In the genomic region with DNA sequence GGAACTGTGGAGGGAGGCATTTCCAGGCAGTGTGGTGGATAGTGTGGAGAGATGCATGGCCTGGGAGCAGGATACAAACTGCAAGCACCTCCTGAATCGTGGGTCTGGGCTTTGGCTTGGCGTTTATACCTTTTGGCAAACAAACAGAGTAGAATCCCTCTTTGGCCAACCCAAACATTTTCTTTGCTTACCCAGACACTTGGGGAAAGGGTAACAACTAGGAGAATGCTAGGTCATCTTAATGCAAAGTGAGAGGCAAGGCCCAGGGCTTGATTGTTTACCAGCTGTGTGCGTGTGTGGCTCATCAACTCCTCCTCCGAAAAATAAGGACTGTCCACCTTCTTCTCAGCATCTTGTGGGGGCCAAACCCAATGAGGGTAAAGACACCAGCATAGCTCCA, we compare ENCODE assay signal across 33 mouse cellular contexts.
"Had no signal": no experiment of that assay in that cellular context is flagged by ENCODE, and none has a peak within 500 bp of the region (broad histone marks: within the 10 kb centered on the region; RNA-seq: fewer than 3 reads in every experiment).

No protein-coding gene starts in this region.

- H3K9me3 ChIP-seq: heart, embryonic 10.5 days; heart, embryonic 12.5 days; heart, embryonic 13.5 days; heart, embryonic 15.5 days; hindbrain, embryonic 10.5 days; hindbrain, embryonic 12.5 days; hindbrain, embryonic 13.5 days; hindbrain, embryonic 15.5 days; intestine, embryonic 15.5 days; kidney, embryonic 15.5 days had no signal

- H3K36me3 ChIP-seq: heart, embryonic 10.5 days; heart, embryonic 12.5 days; heart, embryonic 13.5 days; heart, embryonic 15.5 days; hindbrain, embryonic 10.5 days; hindbrain, embryonic 12.5 days; hindbrain, embryonic 13.5 days; hindbrain, embryonic 15.5 days; intestine, embryonic 15.5 days; kidney, embryonic 15.5 days had no signal

- H3K9ac ChIP-seq: heart, embryonic 12.5 days; heart, embryonic 13.5 days; heart, embryonic 15.5 days; hindbrain, embryonic 12.5 days; hindbrain, embryonic 13.5 days; hindbrain, embryonic 14.5 days; hindbrain, embryonic 15.5 days; intestine, embryonic 15.5 days; kidney, embryonic 15.5 days had no signal

- DNase-seq: heart, postnatal 10 days; heart, postnatal 14 days; heart, postnatal 36 days; heart, postnatal 4 days; kidney, adult 11 months; kidney, adult 18-20 months; kidney, adult 8-10 months; kidney, adult 9 months; kidney, postnatal 10 days; kidney, postnatal 14 days; kidney, postnatal 25 days; kidney, postnatal 4 days; layer of hippocampus, adult 9-11 months; layer of hippocampus, postnatal 36 days had no signal

- H3K4me3 ChIP-seq: heart, embryonic 10.5 days; heart, embryonic 12.5 days; heart, embryonic 13.5 days; heart, embryonic 15.5 days; hindbrain, embryonic 10.5 days; hindbrain, embryonic 12.5 days; hindbrain, embryonic 13.5 days; hindbrain, embryonic 15.5 days; intestine, embryonic 15.5 days; kidney, embryonic 15.5 days; layer of hippocampus, adult 2 months had no signal

- H3K4me2 ChIP-seq: heart, embryonic 11.5 days; heart, embryonic 12.5 days; heart, embryonic 13.5 days; heart, embryonic 15.5 days; hindbrain, embryonic 12.5 days; hindbrain, embryonic 13.5 days; hindbrain, embryonic 14.5 days; hindbrain, embryonic 15.5 days; intestine, embryonic 15.5 days; kidney, embryonic 15.5 days had no signal

- H3K27me3 ChIP-seq: heart, embryonic 12.5 days; heart, embryonic 13.5 days; heart, embryonic 15.5 days; hindbrain, embryonic 12.5 days; hindbrain, embryonic 13.5 days; hindbrain, embryonic 15.5 days; intestine, embryonic 15.5 days; kidney, embryonic 15.5 days had no signal

- ATAC-seq: hindbrain, embryonic 16.5 days; hindbrain, postnatal 0 days; inflammation-experienced regulatory T-cells, adult 6 months; intestine, embryonic 15.5 days; intestine, embryonic 16.5 days; intestine, postnatal 0 days had no signal

- H3K27ac ChIP-seq: heart, embryonic 10.5 days; heart, embryonic 13.5 days; heart, embryonic 15.5 days; hindbrain, embryonic 10.5 days; hindbrain, embryonic 12.5 days; hindbrain, embryonic 13.5 days; hindbrain, embryonic 14.5 days; hindbrain, embryonic 15.5 days; hindbrain, postnatal 0 days; intestine, embryonic 15.5 days; kidney, embryonic 15.5 days; kidney, postnatal 0 days; layer of hippocampus, adult 2 months had no signal
